Mouse (Mus musculus): ENCODE measurements around the gene Ppp1r37. TPM values are rescaled to one million over a fixed set of nuclear protein-coding genes. Genes with fewer than 3 reads are reported as not detected.

Gene Ppp1r37
- polyA plus RNA-seq, 1 experiment from 2014 or later: 12.9 TPM

- ATAC-seq (ENCODE audit: low FRiP score): no peak
- WGBS: 86% methylated on average over 1 of the region's 1 CpGs
These were observed 77.4 kb downstream of the Ppp1r37 start for GRCm38 (mm10) chr7:19485488-19485887.

DNA sequence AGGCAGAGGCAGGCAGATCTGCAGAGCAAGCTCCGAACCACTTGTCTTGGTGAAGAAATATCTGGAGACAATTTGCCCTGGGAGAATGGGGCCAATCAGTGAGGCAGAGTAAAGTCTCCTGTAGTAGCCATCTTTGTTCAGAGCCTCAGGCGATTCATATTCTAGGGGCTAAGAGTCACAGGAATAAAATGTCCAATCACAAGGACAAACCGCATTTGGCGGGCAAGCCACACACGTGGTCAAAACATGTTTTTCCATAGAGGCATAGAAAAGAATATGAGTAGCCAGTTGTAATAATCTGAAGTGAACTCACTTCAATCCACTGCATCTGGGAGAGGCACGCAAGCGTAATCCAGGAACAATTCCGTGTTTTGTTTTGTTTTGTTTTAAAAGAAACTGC is 79.6 kb downstream of the Ppp1r37 start:
- Histone ChIP-seq H3K27ac (no peak overlapping the region), H3K9ac (no peak overlapping the region), H3K27me3 (ENCODE audit: control insufficient read depth, insufficient read depth, low read length) (peaks cover 11% of the 10 kb centered on the region), H3K4me3 (replicated peaks; ENCODE audit: low read length) (no peak overlapping the region), H3K9me3 (ENCODE audit: control insufficient read depth, low read length) (no peaks in the 10 kb centered on the region), H3K36me3 (replicated peaks; ENCODE audit: control insufficient read depth, insufficient read depth) (no peaks in the 10 kb centered on the region), H3K4me2 (replicated peaks) (no peak overlapping the region), H3K4me1 (replicated peaks; ENCODE audit: control insufficient read depth, insufficient read depth, low read length) (no peaks in the 10 kb centered on the region)
- no peak for ATAC-seq (ENCODE audit: low FRiP score)
- 86% methylated on average over 8 of the region's 8 CpGs for WGBS
- DNase-seq (ENCODE audit: low spot score): no peak

More at GRCm38 (mm10) chr7:19485488-19485887, 77.4 kb downstream of the Ppp1r37 start:
- H3K4me1 ChIP-seq (replicated peaks; ENCODE audit: control insufficient read depth, insufficient read depth, low read length): 0 out of 2 replicates have a peak, but pooled peaks cover 6% of the 10 kb centered on the region
- H3K27me3 ChIP-seq (ENCODE audit: control insufficient read depth, insufficient read depth, low read length): peaks cover 33% of the 10 kb centered on the region
- H3K9ac ChIP-seq: no peak overlapping the region
- H3K9me3 ChIP-seq (ENCODE audit: control insufficient read depth, low read length): no peaks in the 10 kb centered on the region
- no peaks in the 10 kb centered on the region for H3K36me3 ChIP-seq (replicated peaks; ENCODE audit: control insufficient read depth, insufficient read depth)
- H3K27ac ChIP-seq: no peak overlapping the region
- no peak overlapping the region for H3K4me3 ChIP-seq (replicated peaks; ENCODE audit: low read length)
- no peak overlapping the region for H3K4me2 ChIP-seq (replicated peaks)
- no peak for DNase-seq (ENCODE audit: low spot score)

Other genes with a start within 250 kb of the Ppp1r37 start
- gene Ercc1, start 218.3 kb downstream of the Ppp1r37 start, polyA plus RNA-seq (2014; fragmentation: Nextera tagmentation; extraction: Ambion mirVana): 82.6 and 86.1 TPM in 2 replicates
- gene Cd3eap, start 203.6 kb downstream of the Ppp1r37 start, polyA plus RNA-seq (2014; fragmentation: Nextera tagmentation; extraction: Ambion mirVana): 17.0 TPM in 2 replicates
- 2.4 and 2.6 TPM in 2 replicates for gene Ppp1r13l, start 203.3 kb downstream of the Ppp1r37 start, polyA plus RNA-seq (2014; fragmentation: Nextera tagmentation; extraction: Ambion mirVana)
- 15.6 and 16.5 TPM in 2 replicates for gene Ercc2, start 181.1 kb downstream of the Ppp1r37 start, polyA plus RNA-seq (2014; fragmentation: Nextera tagmentation; extraction: Ambion mirVana)
- 0.78 and 1.1 TPM in 2 replicates for gene Klc3, start 159.0 kb downstream of the Ppp1r37 start, polyA plus RNA-seq (2014; fragmentation: Nextera tagmentation; extraction: Ambion mirVana)
- gene Ckm, start 158.3 kb downstream of the Ppp1r37 start, polyA plus RNA-seq (2014; fragmentation: Nextera tagmentation; extraction: Ambion mirVana): not detected in 2 replicates
- 19.2 and 20.4 TPM in 2 replicates for gene Mark4, start 104.3 kb downstream of the Ppp1r37 start, polyA plus RNA-seq (2014; fragmentation: Nextera tagmentation; extraction: Ambion mirVana)
- 0.79 and 0.87 TPM in 2 replicates for gene Exoc3l2, start 99.7 kb downstream of the Ppp1r37 start, polyA plus RNA-seq (2014; fragmentation: Nextera tagmentation; extraction: Ambion mirVana)
- gene Bloc1s3, start 54.7 kb downstream of the Ppp1r37 start, polyA plus RNA-seq (2014; fragmentation: Nextera tagmentation; extraction: Ambion mirVana): 2.6 and 3.6 TPM in 2 replicates
- 34.2 and 38.8 TPM in 2 replicates for gene Trappc6a, start 54.7 kb downstream of the Ppp1r37 start, polyA plus RNA-seq (2014; fragmentation: Nextera tagmentation; extraction: Ambion mirVana)
- gene Nkpd1, start 45.2 kb downstream of the Ppp1r37 start, polyA plus RNA-seq (2014; fragmentation: Nextera tagmentation; extraction: Ambion mirVana): 0.98 and 1.1 TPM in 2 replicates
- gene Zfp296, start 14.2 kb upstream of the Ppp1r37 start, polyA plus RNA-seq (2014; fragmentation: Nextera tagmentation; extraction: Ambion mirVana): 0.13 and 0.16 TPM in 2 replicates
- gene Gemin7, start 14.5 kb upstream of the Ppp1r37 start, polyA plus RNA-seq (2014; fragmentation: Nextera tagmentation; extraction: Ambion mirVana): 141 and 157 TPM in 2 replicates
- gene Clasrp, start 41.4 kb upstream of the Ppp1r37 start, polyA plus RNA-seq (2014; fragmentation: Nextera tagmentation; extraction: Ambion mirVana): 41.6 and 47.6 TPM in 2 replicates
- gene Relb, start 66.4 kb upstream of the Ppp1r37 start, polyA plus RNA-seq (2014; fragmentation: Nextera tagmentation; extraction: Ambion mirVana): 5.4 and 7.9 TPM in 2 replicates
- gene Clptm1, start 102.0 kb upstream of the Ppp1r37 start, polyA plus RNA-seq (2014; fragmentation: Nextera tagmentation; extraction: Ambion mirVana): 150 and 170 TPM in 2 replicates
- not detected in 2 replicates for gene Apoc2, start 114.9 kb upstream of the Ppp1r37 start, polyA plus RNA-seq (2014; fragmentation: Nextera tagmentation; extraction: Ambion mirVana)
- gene Gm44805, start 118.3 kb upstream of the Ppp1r37 start, polyA plus RNA-seq (2014; fragmentation: Nextera tagmentation; extraction: Ambion mirVana): not detected in 2 replicates
- not detected in 2 replicates for gene Apoc4, start 118.4 kb upstream of the Ppp1r37 start, polyA plus RNA-seq (2014; fragmentation: Nextera tagmentation; extraction: Ambion mirVana)
- gene Apoc1, start 129.6 kb upstream of the Ppp1r37 start, polyA plus RNA-seq (2014; fragmentation: Nextera tagmentation; extraction: Ambion mirVana): 2.3 and 2.5 TPM in 2 replicates
- 543 and 561 TPM in 2 replicates for gene Apoe, start 136.1 kb upstream of the Ppp1r37 start, polyA plus RNA-seq (2014; fragmentation: Nextera tagmentation; extraction: Ambion mirVana)
- gene Tomm40, start 152.4 kb upstream of the Ppp1r37 start, polyA plus RNA-seq (2014; fragmentation: Nextera tagmentation; extraction: Ambion mirVana): 119 and 128 TPM in 2 replicates
- gene Nectin2, start 187.4 kb upstream of the Ppp1r37 start, polyA plus RNA-seq (2014; fragmentation: Nextera tagmentation; extraction: Ambion mirVana): 46.7 and 49.5 TPM in 2 replicates
- gene Bcam, start 207.9 kb upstream of the Ppp1r37 start, polyA plus RNA-seq (2014; fragmentation: Nextera tagmentation; extraction: Ambion mirVana): 17.5 and 18.8 TPM in 2 replicates
- gene Cblc, start 233.7 kb upstream of the Ppp1r37 start, polyA plus RNA-seq (2014; fragmentation: Nextera tagmentation; extraction: Ambion mirVana): not detected in 2 replicates